Mouse (Mus musculus) C2C12 (cell line): ENCODE measurements around the gene Orm3. TPM values are rescaled to one million over a fixed set of nuclear protein-coding genes. Genes with fewer than 3 reads are reported as not detected.

Experiments used
- H3K27me3 ChIP-seq: one replicate; pipeline ENCODE4 v1.6.1; 2011; ENCODE audit not compliant: control insufficient read depth, insufficient read depth, insufficient read length
- H3K36me3 ChIP-seq: one replicate; pipeline ENCODE4 v1.6.1; 2011; ENCODE audit not compliant: control insufficient read depth, insufficient read depth
- H3K4me3 ChIP-seq: one replicate; pipeline ENCODE4 v1.5.1; 2011; ENCODE audit warnings: mild to moderate bottlenecking, control low read depth; ENCODE audit not compliant: poor library complexity, insufficient read depth, severe bottlenecking
- H3K79me2 ChIP-seq: one replicate; pipeline ENCODE4 v1.6.1; 2011; ENCODE audit not compliant: control insufficient read depth, insufficient read depth
- H3K79me3 ChIP-seq: one replicate; pipeline ENCODE4 v1.6.1; 2011; ENCODE audit warnings: low read depth, control low read depth
- H3ac ChIP-seq: one replicate; pipeline ENCODE3; 2011; ENCODE audit warnings: low read depth; ENCODE audit not compliant: control insufficient read depth, insufficient read length
- CEBPB ChIP-seq: IDR thresholded peaks from one replicate; pipeline ENCODE4 v1.6.1; 2011; ENCODE audit warnings: low read depth, mild to moderate bottlenecking, control low read depth, moderate library complexity
- CTCF ChIP-seq: IDR thresholded peaks from one replicate; pipeline ENCODE4 v1.5.1; 2011; ENCODE audit not compliant: control insufficient read depth, insufficient read depth, insufficient read length
- FOSL1 ChIP-seq: IDR thresholded peaks from one replicate; pipeline ENCODE4 v1.8.0; 2011; ENCODE audit warnings: mild to moderate bottlenecking, low read length; ENCODE audit not compliant: poor library complexity, insufficient read depth, severe bottlenecking
- MAX ChIP-seq: IDR thresholded peaks from one replicate; pipeline ENCODE4 v1.6.1; 2011; ENCODE audit warnings: mild to moderate bottlenecking, control low read depth
- MYOD1 ChIP-seq: IDR thresholded peaks from one replicate; pipeline ENCODE4 v1.6.1; 2011; ENCODE audit warnings: low read depth; ENCODE audit not compliant: control insufficient read depth, insufficient read length
- MYOG ChIP-seq: IDR thresholded peaks from one replicate; pipeline ENCODE4 v1.6.1; 2011; ENCODE audit not compliant: control insufficient read depth, insufficient read length; ENCODE audit errors: extremely low read depth
- USF1 ChIP-seq: IDR thresholded peaks from one replicate; pipeline ENCODE4 v1.6.1; 2011; ENCODE audit warnings: low read depth, mild to moderate bottlenecking, control low read depth, moderate library complexity
- long read RNA-seq, 2 experiments: library from polyadenylated mRNA; unstranded; transcript quantifications; one replicate each; pipeline ENCODE4 v2.0.0; 2019 to 2020
- polyA plus RNA-seq: library from polyadenylated mRNA; unstranded; fragments of >200 nt; fragmentation: generic; extraction: Trizol; gene quantifications from one replicate; pipeline ENCODE4 v1.2.1, GENCODE M21; 2012; ENCODE audit warnings: missing spikeins

The Orm3 gene
- polyA plus RNA-seq: not detected
- long read RNA-seq, experiment 1, partial matches to known transcripts: 0 of 1 reads
- long read RNA-seq, experiment 1, other reads (novel, unspliced or antisense): 1 of 1 reads
- long read RNA-seq, experiment 2: 0 reads

DNA sequence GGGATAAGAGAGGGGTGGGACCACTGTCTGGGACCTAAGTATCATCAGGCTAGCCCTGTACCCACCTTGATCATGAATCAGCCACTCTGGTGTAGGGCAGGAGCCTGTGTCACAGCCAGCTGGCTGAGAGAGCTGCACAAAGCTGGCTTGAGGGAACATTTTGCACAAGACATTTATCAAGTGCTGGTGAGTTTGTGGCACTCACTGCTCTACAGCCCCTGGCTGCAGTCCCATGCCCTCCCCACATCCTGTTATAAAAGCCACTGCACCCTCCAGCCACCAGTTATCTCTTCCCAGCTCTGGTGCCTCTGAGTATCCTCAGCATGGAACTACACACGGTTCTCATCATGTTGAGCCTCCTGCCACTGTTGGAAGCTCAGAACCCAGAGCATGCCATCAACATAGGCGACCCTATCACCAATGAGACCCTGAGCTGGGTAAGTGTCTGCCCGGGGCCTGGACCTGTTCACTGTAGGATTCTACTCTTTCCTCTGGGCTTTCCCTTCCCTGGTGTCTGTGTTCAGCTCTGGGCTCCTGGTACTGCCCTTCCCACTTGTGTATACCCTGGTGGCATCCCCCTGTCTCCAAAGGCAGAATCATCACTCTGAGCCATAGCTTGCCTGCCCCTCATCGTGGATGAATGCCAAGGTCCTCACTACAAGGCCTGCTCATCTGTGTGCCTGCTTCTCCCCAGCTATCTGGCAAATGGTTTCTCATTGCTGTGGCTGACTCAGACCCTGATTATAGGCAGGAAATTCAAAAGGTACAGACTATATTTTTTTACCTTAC is at the start of gene Orm3:
Gene Orm3 (plus strand): TSS at position 286 of the 789 bp plus-strand sequence.
- no peak within 1 kb of the TSS for H3ac ChIP-seq
- TF ChIP-seq CTCF (no peak), MYOD1 (no peak), FOSL1 (no peak), MYOG (no peak), MAX (no peak), CEBPB (no peak)
- no peaks in the 10 kb centered on the region for H3K36me3 ChIP-seq
- no peaks in the 10 kb centered on the region for H3K79me3 ChIP-seq
- no peak within 1 kb of the TSS for H3K4me3 ChIP-seq
- H3K27me3 ChIP-seq: no peaks in the 10 kb centered on the region
- H3K79me2 ChIP-seq: no peaks in the 10 kb centered on the region

DNA sequence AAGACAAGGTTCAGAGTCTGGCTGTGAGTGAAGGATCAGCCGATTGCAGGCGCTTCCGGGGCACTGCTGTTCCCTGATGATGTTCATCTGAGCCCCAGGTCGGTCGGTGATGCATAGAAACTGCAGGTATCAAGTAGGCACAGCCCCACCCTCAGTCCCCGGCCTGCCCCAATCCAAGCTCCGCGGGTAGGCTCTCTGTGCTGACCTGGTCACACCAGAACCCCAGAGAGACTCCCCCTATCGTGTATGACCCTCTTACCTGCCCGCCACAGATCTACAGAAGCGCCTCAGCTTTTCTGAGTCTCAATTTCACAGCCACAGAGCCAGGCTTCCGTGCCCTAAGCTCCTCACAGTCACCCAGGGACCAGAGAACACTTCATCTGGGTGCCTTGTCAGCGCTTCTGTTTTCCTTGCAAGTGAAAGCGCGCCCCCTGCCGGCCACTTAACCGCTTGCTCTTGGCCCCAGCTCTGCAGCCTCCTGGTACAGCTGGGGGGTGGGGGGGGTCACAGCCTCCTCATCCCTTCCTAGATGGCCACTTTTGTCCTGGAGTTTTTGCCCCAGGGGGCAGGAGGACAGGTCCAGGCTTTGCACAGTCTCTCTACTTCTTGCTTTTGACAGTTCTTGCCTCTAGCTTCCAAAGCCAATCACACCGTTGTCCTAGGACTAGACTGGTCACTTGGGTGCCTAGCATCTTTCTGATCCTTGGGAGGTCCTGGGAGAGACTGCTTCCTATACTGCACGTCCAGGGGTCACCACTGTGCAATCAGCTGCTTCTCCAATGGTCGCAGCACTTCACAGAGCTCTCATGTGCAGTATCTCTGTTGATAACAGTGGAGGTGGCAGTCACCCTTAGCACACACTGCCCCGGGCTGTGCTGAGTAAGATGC is 48.5 kb upstream of the Orm3 start:
- Histone ChIP-seq H3K27me3 (peaks cover 25% of the 10 kb centered on the region), H3K79me2 (no peaks in the 10 kb centered on the region), H3K36me3 (no peaks in the 10 kb centered on the region), H3ac (no peak overlapping the region), H3K4me3 (no peak overlapping the region), H3K79me3 (no peaks in the 10 kb centered on the region)
- no peak for TF ChIP-seq MAX
- peak; percentile 60 for TF ChIP-seq CTCF

DNA sequence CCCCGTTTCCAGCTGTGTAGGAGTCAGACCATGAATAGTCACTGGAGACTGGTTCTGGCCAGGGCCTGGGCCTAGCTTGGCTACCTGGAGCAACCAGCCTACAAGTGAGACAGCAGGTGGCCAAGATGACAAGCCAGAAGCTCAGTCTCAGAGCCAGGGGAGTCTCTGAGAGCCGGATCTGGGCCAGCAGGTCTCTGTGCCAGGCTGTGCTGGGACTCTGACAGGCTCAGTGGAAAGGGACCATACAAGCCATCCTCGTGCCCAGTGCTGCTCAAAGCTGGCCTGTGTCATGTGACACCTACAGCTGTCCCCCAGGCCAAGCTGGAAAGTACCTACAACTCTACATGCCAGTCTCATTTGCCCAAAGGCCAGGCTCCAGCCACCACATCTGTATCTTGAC is 47.6 kb upstream of the Orm3 start:
- Histone ChIP-seq H3ac (no peak overlapping the region), H3K79me2 (no peaks in the 10 kb centered on the region), H3K27me3 (peaks cover 20% of the 10 kb centered on the region), H3K4me3 (no peak overlapping the region), H3K36me3 (no peaks in the 10 kb centered on the region), H3K79me3 (no peaks in the 10 kb centered on the region)
- TF ChIP-seq USF1 (no peak), MYOD1 (no peak)

DNA sequence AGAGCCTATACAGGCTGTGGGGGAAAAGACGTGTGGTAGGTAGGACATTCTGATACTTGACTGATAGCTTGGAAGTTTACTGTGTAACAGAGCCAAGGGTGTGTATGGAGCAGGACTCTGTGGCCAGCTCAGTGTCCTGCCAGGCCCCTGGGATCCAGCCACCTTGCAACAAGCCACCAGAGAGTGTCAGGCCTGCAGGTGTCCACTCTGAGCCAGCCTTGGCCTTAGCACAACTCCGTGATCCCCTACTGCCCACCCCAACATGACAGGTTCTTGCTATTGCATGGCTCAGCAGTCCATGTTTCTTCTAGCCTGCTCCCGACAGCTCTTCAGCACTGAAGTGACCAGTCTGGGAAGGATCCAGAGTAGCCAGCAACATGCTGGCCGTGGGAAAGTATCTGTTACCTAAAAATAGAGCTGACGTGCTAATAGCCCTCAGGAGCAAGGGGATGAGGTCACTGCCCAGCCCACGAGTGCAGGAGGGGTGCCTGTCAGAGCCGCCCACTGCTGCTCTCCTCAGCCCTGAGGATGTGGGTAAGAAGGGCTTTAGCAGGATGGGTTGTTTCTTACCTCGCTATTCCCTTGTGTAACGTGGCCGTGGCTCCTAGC is 45.6 kb upstream of the Orm3 start:
- Histone ChIP-seq H3K4me3 (no peak overlapping the region), H3K79me2 (no peaks in the 10 kb centered on the region), H3ac (no peak overlapping the region), H3K36me3 (no peaks in the 10 kb centered on the region), H3K27me3 (peaks cover 6% of the 10 kb centered on the region), H3K79me3 (no peaks in the 10 kb centered on the region)
- TF ChIP-seq CEBPB (no peak), USF1 (no peak), FOSL1 (no peak), MYOG (no peak), MAX (no peak), MYOD1 (no peak), CTCF (no peak)

DNA sequence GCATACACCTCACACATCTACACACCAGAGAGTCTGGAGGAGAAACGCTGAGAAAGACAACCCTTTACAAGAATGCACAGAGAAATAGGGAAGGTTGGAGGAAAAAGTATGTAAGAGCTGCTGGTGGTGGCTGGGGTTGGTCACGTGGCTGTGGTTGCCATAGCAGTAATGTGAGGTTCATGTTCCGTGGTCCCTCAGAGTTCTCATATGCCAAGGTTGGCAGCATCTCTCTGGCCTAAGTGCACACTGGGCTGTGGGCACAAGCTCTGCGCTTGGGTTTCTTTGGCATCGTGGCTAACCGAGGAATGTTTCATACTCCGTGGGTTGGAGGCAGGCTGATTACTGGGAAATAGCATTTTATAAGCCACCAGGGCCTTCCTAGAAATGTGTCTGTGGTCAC is 44.5 kb upstream of the Orm3 start:
- Histone ChIP-seq H3K27me3 (peaks cover 3% of the 10 kb centered on the region), H3K4me3 (no peak overlapping the region), H3K79me3 (no peaks in the 10 kb centered on the region), H3ac (no peak overlapping the region), H3K36me3 (no peaks in the 10 kb centered on the region), H3K79me2 (no peaks in the 10 kb centered on the region)
- peak; percentile 94 for TF ChIP-seq USF1
- no peak for TF ChIP-seq CTCF

DNA sequence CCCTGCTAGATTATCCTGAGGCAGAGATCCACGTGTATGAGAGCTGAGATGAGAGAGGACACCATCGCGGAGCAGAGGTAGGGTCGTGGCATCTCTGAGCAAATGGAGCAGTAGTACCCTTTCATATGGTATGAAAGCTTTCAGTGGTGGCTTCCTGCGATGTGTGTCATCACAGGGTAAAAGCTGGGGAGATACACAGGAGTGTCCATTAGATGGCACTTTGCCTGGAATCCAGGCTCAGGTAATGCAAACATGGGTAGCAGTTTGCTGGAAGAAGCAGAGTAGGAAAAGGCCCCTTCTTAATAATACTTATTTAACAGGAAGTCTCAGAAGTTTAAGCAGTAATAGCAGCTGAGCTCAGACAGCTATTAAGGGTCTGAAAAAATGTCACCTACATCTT is 41.9 kb upstream of the Orm3 start:
- Histone ChIP-seq H3K36me3 (no peaks in the 10 kb centered on the region), H3K79me2 (no peaks in the 10 kb centered on the region), H3K79me3 (no peaks in the 10 kb centered on the region), H3K4me3 (no peak overlapping the region), H3ac (no peak overlapping the region), H3K27me3 (peaks cover 5% of the 10 kb centered on the region)
- TF ChIP-seq FOSL1: no peak
- no peak for TF ChIP-seq CTCF
- no peak for TF ChIP-seq USF1
- TF ChIP-seq MYOG: no peak
- TF ChIP-seq MYOD1: no peak
- no peak for TF ChIP-seq CEBPB
- TF ChIP-seq MAX: no peak
